16 mouse cellular contexts compared by ENCODE assay signal in genomic region chr6:39978942-39979341, GRCm38 (mm10).
DNase-seq lines count a peak whose midpoint lies in the region; TF ChIP-seq lines count a peak whose summit lies in the region.
"Had no signal": no experiment of that assay in that cellular context is flagged by ENCODE, and none has a peak within 500 bp of the region (broad histone marks: within the 10 kb centered on the region; RNA-seq: fewer than 3 reads in every experiment).

No protein-coding gene starts in this region.

- TF ChIP-seq CTCF in brain, embryonic 14.5 days (IDR thresholded peaks at IDR 0.05; ENCODE audit: borderline replicate concordance, extremely low read depth, insufficient read depth, insufficient read length) = no peak

- intact Hi-C loops in left cerebral cortex, postnatal 4 days (cut with DNase I) = no loop called here

- DNase-seq in cerebellum, adult 9-10 months = peak; percentile 44
- no peak for DNase-seq in cerebellum, adult 8-10 months
- peak; percentile 9 to 42 for DNase-seq in left cerebral cortex, adult 18-20 months (ENCODE audit: low spot score in 2 of 2)
- no peak for DNase-seq in left cerebral cortex, postnatal 4 days
- peak; percentile 68 for DNase-seq in brain, embryonic 14.5 days (ENCODE audit: low read depth)
- peak; percentile 49 for DNase-seq in layer of hippocampus, adult 9-11 months
- DNase-seq in urinary bladder, postnatal 25 days (ENCODE audit: low spot score) = no peak
- DNase-seq in urinary bladder, adult 2 months (ENCODE audit: low spot score) = no peak
- DNase-seq: adrenal gland, adult 2 months; gastrocnemius, postnatal 10 days; kidney, adult 9 months; kidney, postnatal 4 days; liver, postnatal 0 days; lung, postnatal 14 days; retina, postnatal 1 day; thymus, postnatal 25 days had no signal

- TF ChIP-seq POLR2A in brain, embryonic 14.5 days (IDR thresholded peaks at IDR 0.05; ENCODE audit: borderline replicate concordance, extremely low read depth, insufficient read depth, insufficient read length, poor library complexity, severe bottlenecking) = no peak

Comparison
In these comparisons a context has a peak if more than half of its experiments do, and no peak if none do; other contexts are left out.
1. DNase-seq: peak in cerebellum, adult 9-10 months (single experiment), left cerebral cortex, adult 18-20 months (2 of 2), brain, embryonic 14.5 days (single experiment) and layer of hippocampus, adult 9-11 months (single experiment); none in cerebellum, adult 8-10 months (single experiment), left cerebral cortex, postnatal 4 days (single experiment), urinary bladder, postnatal 25 days (single experiment) and urinary bladder, adult 2 months (single experiment).